Mouse (Mus musculus): ENCODE measurements around the gene Gatm. TPM values are rescaled to one million over a fixed set of nuclear protein-coding genes. Genes with fewer than 3 reads are reported as not detected.

Gene Gatm
- polyA plus RNA-seq, 1 experiment from 2014 or later, result 127 TPM

GRCm38 (mm10) chr2:122595461-122595860 is 15.6 kb downstream of the Gatm start:
- no peaks in the 10 kb centered on the region for H3K9me3 ChIP-seq (ENCODE audit: control insufficient read depth, low read length)
- H3K4me3 ChIP-seq (ENCODE audit: low read depth, low read length), result no peak overlapping the region
- no peaks in the 10 kb centered on the region for H3K36me3 ChIP-seq (ENCODE audit: control insufficient read depth, insufficient read depth, low read length)
- DNase-seq (ENCODE audit: low spot score) (no peak), ATAC-seq (ENCODE audit: low read depth) (no peak)
- H3K4me2 ChIP-seq (ENCODE audit: low read depth, low read length), result no peak overlapping the region
- 87% methylated on average over 16 of the region's 16 CpGs for WGBS
- no peaks in the 10 kb centered on the region for H3K4me1 ChIP-seq (ENCODE audit: control insufficient read depth, insufficient read depth, low read length)
- no peak overlapping the region for H3K9ac ChIP-seq (ENCODE audit: low read depth, low read length)
- no peak overlapping the region for H3K27ac ChIP-seq (replicated peaks; ENCODE audit: low read depth, low read length)
- no peaks in the 10 kb centered on the region for H3K27me3 ChIP-seq (replicated peaks; ENCODE audit: control insufficient read depth, insufficient read depth, low read length)

GRCm38 (mm10) chr2:122591213-122591612 is 19.9 kb downstream of the Gatm start:
- H3K4me2 ChIP-seq (ENCODE audit: low read depth, low read length), result no peak overlapping the region
- no peak overlapping the region for H3K9ac ChIP-seq (ENCODE audit: low read depth, low read length)
- H3K27ac ChIP-seq (replicated peaks; ENCODE audit: low read depth, low read length), result no peak overlapping the region
- H3K9me3 ChIP-seq (ENCODE audit: control insufficient read depth, low read length), result no peaks in the 10 kb centered on the region
- ATAC-seq (ENCODE audit: low read depth), result no peak
- H3K4me3 ChIP-seq (ENCODE audit: low read depth, low read length), result no peak overlapping the region
- no peaks in the 10 kb centered on the region for H3K27me3 ChIP-seq (replicated peaks; ENCODE audit: control insufficient read depth, insufficient read depth, low read length)
- WGBS, result 63% methylated on average over 2 of the region's 2 CpGs
- no peak for DNase-seq (ENCODE audit: low spot score)
- H3K36me3 ChIP-seq (ENCODE audit: control insufficient read depth, insufficient read depth, low read length), result no peaks in the 10 kb centered on the region
- H3K4me1 ChIP-seq (ENCODE audit: control insufficient read depth, insufficient read depth, low read length), result no peaks in the 10 kb centered on the region

GRCm38 (mm10) chr2:122590351-122590750 is 20.8 kb downstream of the Gatm start:
- H3K27ac ChIP-seq (replicated peaks; ENCODE audit: low read depth, low read length), result no peak overlapping the region
- H3K9ac ChIP-seq (ENCODE audit: low read depth, low read length), result no peak overlapping the region
- no peaks in the 10 kb centered on the region for H3K27me3 ChIP-seq (replicated peaks; ENCODE audit: control insufficient read depth, insufficient read depth, low read length)
- H3K4me2 ChIP-seq (ENCODE audit: low read depth, low read length), result no peak overlapping the region
- 70% methylated on average over 1 of the region's 1 CpGs for WGBS
- H3K4me3 ChIP-seq (ENCODE audit: low read depth, low read length), result no peak overlapping the region
- ATAC-seq (ENCODE audit: low read depth), result no peak
- H3K4me1 ChIP-seq (ENCODE audit: control insufficient read depth, insufficient read depth, low read length), result no peaks in the 10 kb centered on the region
- H3K9me3 ChIP-seq (ENCODE audit: control insufficient read depth, low read length), result no peaks in the 10 kb centered on the region
- no peak for DNase-seq (ENCODE audit: low spot score)
- H3K36me3 ChIP-seq (ENCODE audit: control insufficient read depth, insufficient read depth, low read length), result no peaks in the 10 kb centered on the region

GRCm38 (mm10) chr2:122587861-122588519 is 23.1 kb downstream of the Gatm start:
- no peak overlapping the region for H3K4me3 ChIP-seq (ENCODE audit: low read depth, low read length)
- no peaks in the 10 kb centered on the region for H3K9me3 ChIP-seq (ENCODE audit: control insufficient read depth, low read length)
- H3K4me1 ChIP-seq (ENCODE audit: control insufficient read depth, insufficient read depth, low read length), result no peaks in the 10 kb centered on the region
- H3K4me2 ChIP-seq (ENCODE audit: low read depth, low read length), result no peak overlapping the region
- H3K36me3 ChIP-seq (ENCODE audit: control insufficient read depth, insufficient read depth, low read length), result no peaks in the 10 kb centered on the region
- no peaks in the 10 kb centered on the region for H3K27me3 ChIP-seq (replicated peaks; ENCODE audit: control insufficient read depth, insufficient read depth, low read length)
- DNase-seq (ENCODE audit: low spot score), result peak; percentile 32
- no peak overlapping the region for H3K9ac ChIP-seq (ENCODE audit: low read depth, low read length)
- WGBS, result 75% methylated on average over 8 of the region's 8 CpGs
- no peak for ATAC-seq (ENCODE audit: low read depth)
- no peak overlapping the region for H3K27ac ChIP-seq (replicated peaks; ENCODE audit: low read depth, low read length)

GRCm38 (mm10) chr2:122586258-122586657 is 24.8 kb downstream of the Gatm start:
- H3K9me3 ChIP-seq (ENCODE audit: control insufficient read depth, low read length), result no peaks in the 10 kb centered on the region
- H3K4me3 ChIP-seq (ENCODE audit: low read depth, low read length), result no peak overlapping the region
- H3K4me2 ChIP-seq (ENCODE audit: low read depth, low read length), result no peak overlapping the region
- WGBS, result 70% methylated on average over 3 of the region's 3 CpGs
- ATAC-seq (ENCODE audit: low read depth) (no peak), DNase-seq (ENCODE audit: low spot score) (peak; percentile 39)
- no peak overlapping the region for H3K9ac ChIP-seq (ENCODE audit: low read depth, low read length)
- H3K27ac ChIP-seq (replicated peaks; ENCODE audit: low read depth, low read length), result no peak overlapping the region
- H3K27me3 ChIP-seq (replicated peaks; ENCODE audit: control insufficient read depth, insufficient read depth, low read length), result no peaks in the 10 kb centered on the region
- H3K4me1 ChIP-seq (ENCODE audit: control insufficient read depth, insufficient read depth, low read length), result no peaks in the 10 kb centered on the region
- no peaks in the 10 kb centered on the region for H3K36me3 ChIP-seq (ENCODE audit: control insufficient read depth, insufficient read depth, low read length)

GRCm38 (mm10) chr2:122582324-122582723 is 28.8 kb downstream of the Gatm start:
- no peaks in the 10 kb centered on the region for H3K4me1 ChIP-seq (ENCODE audit: control insufficient read depth, insufficient read depth, low read length)
- ATAC-seq (ENCODE audit: low read depth), result no peak
- H3K27me3 ChIP-seq (replicated peaks; ENCODE audit: control insufficient read depth, insufficient read depth, low read length), result no peaks in the 10 kb centered on the region
- no peak overlapping the region for H3K4me2 ChIP-seq (ENCODE audit: low read depth, low read length)
- WGBS, result 95% methylated on average over 3 of the region's 3 CpGs
- no peaks in the 10 kb centered on the region for H3K9me3 ChIP-seq (ENCODE audit: control insufficient read depth, low read length)
- no peak overlapping the region for H3K9ac ChIP-seq (ENCODE audit: low read depth, low read length)
- no peak overlapping the region for H3K27ac ChIP-seq (replicated peaks; ENCODE audit: low read depth, low read length)
- H3K36me3 ChIP-seq (ENCODE audit: control insufficient read depth, insufficient read depth, low read length), result no peaks in the 10 kb centered on the region
- DNase-seq (ENCODE audit: low spot score), result no peak
- no peak overlapping the region for H3K4me3 ChIP-seq (ENCODE audit: low read depth, low read length)

GRCm38 (mm10) chr2:122581361-122582017 is 29.6 kb downstream of the Gatm start:
- Histone ChIP-seq H3K36me3 (ENCODE audit: control insufficient read depth, insufficient read depth, low read length) (no peaks in the 10 kb centered on the region), H3K4me1 (ENCODE audit: control insufficient read depth, insufficient read depth, low read length) (no peaks in the 10 kb centered on the region), H3K4me3 (ENCODE audit: low read depth, low read length) (no peak overlapping the region), H3K4me2 (ENCODE audit: low read depth, low read length) (no peak overlapping the region), H3K27me3 (replicated peaks; ENCODE audit: control insufficient read depth, insufficient read depth, low read length) (no peaks in the 10 kb centered on the region), H3K27ac (replicated peaks; ENCODE audit: low read depth, low read length) (no peak overlapping the region), H3K9me3 (ENCODE audit: control insufficient read depth, low read length) (no peaks in the 10 kb centered on the region), H3K9ac (ENCODE audit: low read depth, low read length) (no peak overlapping the region)
- no peak for ATAC-seq (ENCODE audit: low read depth)
- DNase-seq (ENCODE audit: low spot score), result peak; percentile 45
- 73% methylated on average over 3 of the region's 3 CpGs for WGBS

GRCm38 (mm10) chr2:122580426-122580825 is 30.7 kb downstream of the Gatm start:
- no peak for ATAC-seq (ENCODE audit: low read depth)
- Histone ChIP-seq H3K9ac (ENCODE audit: low read depth, low read length) (no peak overlapping the region), H3K4me2 (ENCODE audit: low read depth, low read length) (no peak overlapping the region), H3K27ac (replicated peaks; ENCODE audit: low read depth, low read length) (no peak overlapping the region), H3K36me3 (ENCODE audit: control insufficient read depth, insufficient read depth, low read length) (no peaks in the 10 kb centered on the region), H3K4me1 (ENCODE audit: control insufficient read depth, insufficient read depth, low read length) (no peaks in the 10 kb centered on the region), H3K4me3 (ENCODE audit: low read depth, low read length) (no peak overlapping the region), H3K27me3 (replicated peaks; ENCODE audit: control insufficient read depth, insufficient read depth, low read length) (no peaks in the 10 kb centered on the region), H3K9me3 (ENCODE audit: control insufficient read depth, low read length) (no peaks in the 10 kb centered on the region)
- 54% methylated on average over 10 of the region's 10 CpGs for WGBS
- peak; percentile 29 for DNase-seq (ENCODE audit: low spot score)

GRCm38 (mm10) chr2:122577316-122577715 is 33.8 kb downstream of the Gatm start:
- Histone ChIP-seq H3K4me1 (ENCODE audit: control insufficient read depth, insufficient read depth, low read length) (no peaks in the 10 kb centered on the region), H3K4me2 (ENCODE audit: low read depth, low read length) (no peak overlapping the region), H3K9me3 (ENCODE audit: control insufficient read depth, low read length) (no peaks in the 10 kb centered on the region), H3K9ac (ENCODE audit: low read depth, low read length) (no peak overlapping the region), H3K27me3 (replicated peaks; ENCODE audit: control insufficient read depth, insufficient read depth, low read length) (no peaks in the 10 kb centered on the region; the same call in 1 of the 2 replicates), H3K36me3 (ENCODE audit: control insufficient read depth, insufficient read depth, low read length) (no peaks in the 10 kb centered on the region), H3K27ac (replicated peaks; ENCODE audit: low read depth, low read length) (no peak overlapping the region), H3K4me3 (ENCODE audit: low read depth, low read length) (no peak overlapping the region)
- ATAC-seq (ENCODE audit: low read depth) (no peak), DNase-seq (ENCODE audit: low spot score) (no peak)
- WGBS, result 75% methylated on average over 1 of the region's 1 CpGs

All from embryonic facial prominence, embryonic 14.5 days (tissue).